Mouse (Mus musculus): ENCODE results near the gene Anxa11.
A peak's percentile ranks its signal among the peaks of the same experiment; 100 is the strongest.
"Not testable (repeated sequence)": the region's sequence is repeated elsewhere in the genome, so short reads cannot be mapped to it uniquely, and the experiment has no call there.

Gene Anxa11

GRCm38 (mm10) chr14:25872461-25873415, 30.8 kb downstream of the Anxa11 start:
- peak; percentile 42 for DNase-seq

- not testable (repeated sequence) for DNase-seq
Observed at GRCm38 (mm10) chr14:25876640-25877039, 34.7 kb downstream of the Anxa11 start.

- not testable (repeated sequence) for DNase-seq
Observed at GRCm38 (mm10) chr14:25881769-25882168, 39.8 kb downstream of the Anxa11 start.

GRCm38 (mm10) chr14:25885886-25886285, 43.9 kb downstream of the Anxa11 start:
- not testable (repeated sequence) for DNase-seq

- not testable (repeated sequence) for DNase-seq
Observed at GRCm38 (mm10) chr14:25894566-25894965, 52.6 kb downstream of the Anxa11 start.

- not testable (repeated sequence) for DNase-seq
Observed at GRCm38 (mm10) chr14:25895686-25896085, 53.7 kb downstream of the Anxa11 start.

- not testable (repeated sequence) for DNase-seq
Observed at GRCm38 (mm10) chr14:25903000-25903399, 61.0 kb downstream of the Anxa11 start, which contains the start of gene Plac9a. Plac9a (minus strand) TSS chr14:25903100.

- not testable (repeated sequence) for DNase-seq
Observed at GRCm38 (mm10) chr14:25905243-25905642, 63.3 kb downstream of the Anxa11 start.

- not testable (repeated sequence) for DNase-seq
Observed at GRCm38 (mm10) chr14:25907272-25907671, 65.3 kb downstream of the Anxa11 start.

GRCm38 (mm10) chr14:25908976-25909375, 67.0 kb downstream of the Anxa11 start:
- not testable (repeated sequence) for DNase-seq

GRCm38 (mm10) chr14:25918427-25919170, 76.6 kb downstream of the Anxa11 start:
- not testable (repeated sequence) for DNase-seq

- DNase-seq = not testable (repeated sequence)
Observed at GRCm38 (mm10) chr14:25926814-25927561, 85.0 kb downstream of the Anxa11 start.

GRCm38 (mm10) chr14:25927562-25927881, 85.6 kb downstream of the Anxa11 start, which contains the start of gene Tmem254a:
Tmem254a (minus strand) TSS chr14:25927672.
- DNase-seq = not testable (repeated sequence)

Data from kidney, adult 18-20 months (tissue).